Mouse (Mus musculus) frontal cortex, postnatal 25 days (tissue): ENCODE results near the gene C730034F03Rik.
A peak's percentile ranks its signal among the peaks of the same experiment; 100 is the strongest.
"Not testable (repeated sequence)": the region's sequence is repeated elsewhere in the genome, so short reads cannot be mapped to it uniquely, and the experiment has no call there.

Experiments used
- DNase-seq, 2 experiments: peaks; one replicate each; pipeline ENCODE4 v3.0.0; 2022; ENCODE audit warnings: low spot score in 2 of 2

C730034F03Rik gene

DNA sequence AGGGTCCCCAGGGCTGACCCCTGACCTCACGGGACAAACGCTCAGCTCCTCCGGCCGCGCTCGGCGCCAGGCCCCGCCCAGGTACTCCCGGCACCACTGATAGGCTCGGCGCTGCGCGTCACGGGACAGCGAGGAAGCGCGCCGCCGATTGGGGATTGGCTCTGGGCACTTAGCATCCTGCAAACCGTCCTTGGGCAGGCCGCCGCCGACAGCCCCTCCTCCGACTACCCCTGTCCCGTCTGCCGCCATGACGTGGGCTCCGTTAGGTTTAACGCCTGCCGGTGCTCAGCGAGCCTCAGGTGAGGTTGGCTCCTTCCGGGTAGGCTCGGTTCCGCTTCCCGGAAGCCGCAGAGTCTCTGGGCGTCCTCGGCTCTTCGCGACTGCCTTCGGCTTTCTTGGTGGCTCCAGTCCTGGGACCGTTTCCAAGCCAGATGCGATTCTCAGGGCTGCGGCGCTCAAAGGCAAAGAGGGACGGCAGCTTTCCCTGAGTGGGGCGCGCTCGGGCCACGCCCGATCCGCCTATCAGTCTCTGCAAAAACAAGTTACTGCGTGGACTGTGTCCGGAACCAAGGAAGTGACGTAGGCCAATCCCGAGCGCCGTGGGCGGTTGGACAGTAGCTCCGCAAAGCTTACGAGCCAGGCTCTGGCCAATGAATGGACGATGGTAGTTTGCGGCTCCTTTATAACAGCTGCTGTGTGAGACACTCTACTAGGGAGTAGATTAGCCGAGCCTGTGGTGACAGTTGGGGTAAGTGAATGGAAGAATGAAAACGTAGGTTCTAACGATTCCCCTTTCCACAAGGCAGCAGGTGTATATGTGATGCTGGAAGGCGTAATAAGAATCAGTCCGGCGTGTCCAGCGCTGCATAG lies at the start of gene C730034F03Rik, which contains the start of the genes Gm44502 and Chkb:
Gene C730034F03Rik, plus strand, starts transcription at position 238 of the 870 bp plus-strand sequence.
Gene Gm44502, minus strand, starts transcription at position 345 of the 870 bp plus-strand sequence.
Gene Chkb, minus strand, starts transcription at position 557 of the 870 bp plus-strand sequence.
- peak; percentile 85 to 92 for DNase-seq

DNA sequence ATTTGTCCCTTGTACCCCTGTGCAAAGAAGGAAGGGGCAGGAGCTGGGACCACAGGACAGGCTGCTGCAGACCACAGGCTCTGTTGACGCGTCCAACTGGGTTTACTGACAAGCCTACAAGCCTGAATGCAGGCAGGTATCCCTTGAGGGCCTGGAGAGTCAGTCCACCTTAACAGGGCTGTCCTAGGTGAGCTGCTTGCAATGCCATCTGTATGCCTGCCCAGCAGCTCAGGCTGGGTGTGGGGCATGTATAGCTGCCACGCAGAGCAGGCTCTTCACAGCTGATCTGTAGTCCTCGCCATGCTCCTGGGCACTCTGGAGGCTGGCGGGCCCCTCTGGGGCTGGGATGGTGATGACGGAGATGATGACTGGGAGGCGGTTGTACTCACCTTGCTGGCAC lies 44.8 kb upstream of the C730034F03Rik start, which contains the start of gene Klhdc7b:
Gene Klhdc7b, plus strand, starts transcription at position 301 of the 400 bp plus-strand sequence.
- no peak for DNase-seq

DNA sequence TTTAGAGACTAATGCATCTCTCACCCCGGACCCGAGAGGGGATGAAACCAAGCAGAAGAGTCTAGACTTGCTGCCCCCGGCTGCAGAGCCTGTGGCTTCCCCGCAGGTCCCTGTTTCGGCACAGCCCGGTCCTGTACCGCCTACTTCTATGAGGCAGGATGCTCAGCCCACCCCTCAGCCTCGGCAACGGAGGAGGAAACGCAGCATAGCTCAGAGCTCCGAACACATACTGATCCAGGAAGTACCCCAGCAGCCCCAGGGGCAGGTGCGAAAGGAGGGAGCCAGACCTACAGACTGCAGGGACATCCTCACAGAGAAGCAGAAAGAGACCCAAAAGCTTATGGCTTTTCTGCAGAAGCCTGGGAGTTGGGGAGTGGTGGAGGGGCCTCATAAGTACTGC lies 42.3 kb upstream of the C730034F03Rik start:
- DNase-seq = no peak

DNA sequence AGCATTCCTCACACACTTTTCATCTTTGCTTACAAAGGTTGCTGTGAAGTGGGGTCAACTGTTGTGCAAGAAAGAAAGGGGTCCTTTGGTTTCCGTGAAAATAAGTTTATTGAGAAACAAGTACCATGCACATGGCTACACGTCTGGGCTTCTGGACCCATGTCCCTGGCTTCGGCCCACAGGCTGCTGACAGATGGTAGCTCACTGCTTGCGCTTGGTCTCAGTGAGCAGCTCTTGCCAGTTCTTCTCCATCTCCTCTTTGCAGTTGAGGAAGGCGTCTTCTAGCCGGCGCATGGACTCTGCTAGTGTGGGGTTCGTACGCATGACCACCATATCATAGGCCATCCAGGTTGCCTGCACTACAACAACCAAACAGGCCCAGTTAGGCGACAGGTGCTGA lies 39.3 kb upstream of the C730034F03Rik start:
- DNase-seq = no peak

DNA sequence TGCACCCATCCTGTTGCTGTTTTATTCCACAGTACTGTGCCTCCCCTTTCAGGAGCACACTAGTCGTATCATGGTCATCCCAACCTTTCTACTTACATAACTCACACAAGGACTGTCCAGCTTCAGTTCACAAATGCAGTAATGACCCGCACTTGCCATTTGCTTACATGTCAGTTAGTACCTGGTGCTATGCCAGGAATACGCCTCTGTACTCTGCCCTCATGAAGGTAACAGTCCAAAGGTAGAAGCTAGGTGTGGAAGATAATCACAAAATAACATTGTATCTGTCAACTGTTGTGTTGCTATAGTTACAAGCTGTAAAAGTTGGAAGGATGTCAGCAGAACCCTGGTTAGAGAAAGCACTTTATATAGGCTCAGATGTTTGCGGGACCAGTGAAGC lies 32.5 kb upstream of the C730034F03Rik start:
- no peak for DNase-seq

DNA sequence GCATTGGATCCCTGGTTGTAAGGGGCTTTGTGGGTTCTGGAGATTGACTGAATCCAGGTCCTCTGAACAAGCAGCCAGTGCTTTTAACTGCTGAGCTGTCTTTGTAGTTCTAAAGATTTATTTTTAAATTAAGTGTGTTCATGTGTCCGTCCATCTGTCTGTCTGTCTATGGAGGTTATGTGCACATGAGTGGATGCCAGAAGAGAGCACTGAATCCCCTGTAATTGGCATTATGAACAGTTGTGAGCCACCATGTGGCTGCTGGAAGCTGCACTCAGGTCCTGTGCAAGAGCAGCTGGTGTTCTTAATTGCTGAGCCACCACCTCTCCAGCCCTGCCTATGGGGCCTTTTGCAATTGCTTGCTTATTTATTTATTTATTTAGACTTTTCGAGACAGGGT lies 31.2 kb upstream of the C730034F03Rik start:
- DNase-seq = no peak

DNA sequence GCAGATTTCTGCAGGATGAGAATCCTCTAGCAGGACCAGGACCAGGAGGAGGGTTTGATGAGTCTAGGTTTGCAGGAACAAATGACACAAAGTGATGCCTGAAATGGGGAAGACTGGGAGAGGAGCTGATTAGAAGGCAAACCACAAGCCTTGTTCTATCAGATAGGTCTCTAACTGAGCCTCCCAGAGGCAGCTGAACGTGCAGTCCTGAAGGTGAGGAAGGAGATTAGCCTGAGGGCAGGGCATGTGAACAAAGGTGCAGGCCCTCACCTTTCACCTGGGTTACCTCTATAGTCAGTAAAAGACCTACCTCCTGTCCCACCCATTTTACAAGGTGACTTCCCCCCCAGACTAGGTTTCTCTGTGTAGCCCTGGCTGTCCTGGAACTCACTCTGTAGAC lies 29.7 kb upstream of the C730034F03Rik start:
- DNase-seq = no peak

DNA sequence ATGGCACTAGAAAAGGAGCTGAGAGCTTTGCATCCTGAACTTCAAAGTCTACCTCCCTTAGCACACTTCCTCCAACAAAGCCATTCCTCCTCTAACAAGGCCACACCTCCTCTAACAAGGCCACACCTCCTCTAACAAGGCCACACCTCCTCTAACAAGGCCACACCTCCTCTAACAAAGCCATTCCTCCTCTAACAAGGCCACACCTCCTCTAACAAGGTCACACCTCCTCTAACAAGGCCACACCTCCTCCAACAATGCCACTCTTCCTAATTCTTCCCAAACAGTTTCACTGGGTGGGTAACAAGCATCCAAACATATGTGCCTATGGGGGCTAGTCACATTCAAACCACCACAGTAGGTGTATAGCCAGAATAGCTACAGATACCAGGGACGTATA lies 26.9 kb upstream of the C730034F03Rik start:
- DNase-seq = no peak

DNA sequence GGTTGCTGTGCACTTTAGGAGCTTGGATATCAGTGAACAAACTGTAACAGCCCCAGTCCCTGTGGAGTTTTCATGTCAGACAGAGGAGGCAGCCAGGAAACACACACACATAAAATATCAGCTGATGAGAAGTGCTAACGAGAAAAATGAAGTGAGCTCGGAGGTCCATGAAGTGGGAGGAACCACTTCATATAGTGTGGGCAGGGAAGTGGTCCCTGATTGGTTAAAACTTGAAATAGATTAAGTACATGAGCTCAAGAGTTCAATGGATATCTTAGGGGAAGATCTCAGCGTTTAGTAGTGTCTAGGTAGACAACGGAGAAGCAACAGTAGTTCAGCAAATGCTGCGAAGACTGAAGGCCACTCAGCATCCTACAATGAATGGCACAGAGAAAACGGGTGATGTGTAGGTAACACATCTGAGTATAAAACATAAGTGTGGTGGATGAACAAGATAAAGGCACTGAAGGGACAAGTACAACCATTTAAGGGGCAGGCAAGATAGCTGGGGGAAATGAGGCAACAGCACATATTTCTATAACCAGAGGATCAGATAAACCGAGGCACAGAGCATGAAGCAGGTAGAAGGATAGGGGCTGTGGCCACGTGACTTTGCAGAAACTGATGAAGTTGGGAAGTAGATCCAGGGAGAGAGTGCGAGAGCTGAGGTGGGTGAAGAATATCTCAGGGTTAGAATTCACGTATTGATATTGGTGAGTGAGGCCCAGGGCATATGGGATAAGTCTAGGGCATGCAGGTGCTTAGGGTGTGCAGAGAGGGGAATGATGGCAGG lies 24.4 kb upstream of the C730034F03Rik start:
- DNase-seq = no peak

DNA sequence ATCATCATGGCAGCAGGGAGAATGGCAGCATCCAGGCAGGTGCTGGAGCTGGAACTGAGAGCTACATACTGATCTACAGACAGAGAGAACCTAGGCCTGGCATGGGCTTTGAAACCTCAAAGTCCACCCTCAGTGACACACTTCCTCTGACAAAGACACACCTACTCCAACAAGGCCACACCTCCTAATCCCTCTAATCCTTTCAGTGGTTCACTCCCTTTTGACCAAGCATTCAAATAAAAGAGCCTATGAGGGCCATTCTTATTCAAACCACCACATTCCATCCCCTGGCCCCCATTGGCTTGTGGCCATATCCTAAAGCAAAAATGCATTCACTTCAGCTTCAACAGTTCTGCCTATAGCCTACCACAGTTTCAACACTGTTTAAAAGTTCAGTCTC lies 22.7 kb upstream of the C730034F03Rik start:
- no peak for DNase-seq

DNA sequence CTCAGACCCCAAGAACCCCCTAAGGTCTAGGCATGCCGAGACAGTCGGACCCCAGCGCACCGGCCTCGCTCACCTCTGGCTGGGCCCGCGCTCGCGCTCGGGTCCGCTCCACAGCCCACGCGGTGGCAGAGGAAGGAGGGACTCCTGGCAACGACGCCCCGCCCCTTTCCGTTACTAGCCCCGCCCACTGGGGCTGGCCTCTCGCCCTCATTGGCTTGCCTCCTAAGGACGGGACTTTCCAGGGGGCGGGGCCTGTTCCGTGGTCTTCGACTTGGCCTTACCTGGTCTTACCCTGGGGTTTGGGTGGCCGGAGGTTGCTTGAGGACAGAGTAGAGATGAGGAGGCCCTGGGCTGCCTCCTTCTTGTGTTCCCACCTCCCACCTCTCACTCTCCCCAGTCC lies 19.3 kb upstream of the C730034F03Rik start, which contains the start of gene Syce3:
Gene Syce3, minus strand, starts transcription at position 386 of the 400 bp plus-strand sequence.
- DNase-seq = no peak

DNA sequence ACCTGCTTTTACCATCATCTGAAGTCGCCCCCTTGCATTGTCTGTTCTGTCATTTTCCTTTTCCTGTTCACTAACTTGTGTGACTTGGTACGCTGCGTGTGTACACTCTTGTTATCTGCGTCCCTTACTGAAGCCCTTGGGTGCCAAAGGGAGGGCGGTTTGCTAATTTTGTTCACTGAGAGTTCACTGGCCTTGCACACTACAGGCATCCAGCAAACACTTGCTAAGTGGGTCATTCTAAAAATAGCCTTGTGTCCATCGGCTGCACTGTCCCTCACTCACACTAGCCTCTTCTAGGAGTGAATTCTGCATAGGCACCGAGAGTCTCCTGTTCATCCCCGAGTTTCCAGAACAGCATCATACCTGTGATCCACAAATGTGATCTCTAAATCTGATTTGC lies 14.1 kb upstream of the C730034F03Rik start:
- DNase-seq = no peak

DNA sequence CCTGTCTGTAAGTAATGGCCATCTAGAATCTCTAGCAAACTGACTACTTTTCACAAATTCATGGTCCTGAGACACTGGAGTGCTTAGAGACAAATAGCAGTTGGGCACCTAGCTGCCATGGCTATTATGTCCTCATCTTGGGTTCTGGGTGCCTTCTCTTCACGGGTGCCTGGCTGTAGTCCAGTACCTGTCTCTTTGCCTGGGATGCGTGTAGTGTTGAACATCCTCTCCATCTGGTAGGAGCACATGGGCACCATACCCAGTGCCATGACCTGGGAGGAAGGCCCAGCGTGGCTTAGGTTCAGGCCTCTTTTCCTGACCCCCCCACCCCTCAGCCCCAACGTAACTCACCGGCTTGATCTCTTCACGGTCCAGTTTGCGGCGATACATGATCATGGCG lies 7.5 kb upstream of the C730034F03Rik start:
- DNase-seq = no peak

DNA sequence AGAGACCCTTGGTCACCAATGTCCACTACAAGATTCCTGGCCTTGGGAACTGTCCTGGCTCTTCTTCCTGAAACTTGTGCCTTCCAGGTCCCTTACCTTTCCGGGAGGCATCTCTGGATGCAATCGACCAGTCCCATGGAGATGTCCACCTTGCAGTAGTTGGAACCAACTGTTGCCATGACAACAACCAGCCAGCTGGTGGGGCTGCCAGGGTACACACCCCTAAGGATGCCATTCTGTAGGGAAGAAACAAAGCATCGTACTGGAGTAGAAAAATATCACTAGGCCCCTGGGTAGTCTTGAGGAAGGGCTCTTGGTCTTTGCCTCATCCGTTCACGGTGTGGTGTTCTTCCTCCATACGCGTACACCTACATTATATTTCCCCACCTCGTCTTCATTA lies 4.8 kb upstream of the C730034F03Rik start:
- no peak for DNase-seq

DNA sequence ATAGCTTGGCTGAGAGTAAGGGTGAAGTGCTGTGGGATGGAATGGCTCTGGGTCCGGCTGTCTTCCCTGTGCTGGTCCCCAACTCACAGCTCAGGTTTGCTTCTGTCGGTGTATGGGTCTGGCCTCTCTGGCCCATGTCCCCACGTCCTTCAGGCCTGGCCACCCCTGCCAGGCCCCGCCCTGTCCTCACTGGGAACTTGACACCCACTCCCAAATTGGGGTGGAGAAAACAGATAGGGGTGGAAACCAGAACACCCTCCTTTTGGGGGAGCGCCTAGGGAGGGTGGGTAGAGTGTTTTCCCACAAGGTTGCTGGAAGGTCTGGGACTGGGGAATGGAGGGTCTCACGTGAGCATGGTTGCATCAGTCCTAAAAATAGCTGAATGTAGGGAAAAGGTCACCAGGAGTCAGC lies 3.7 kb upstream of the C730034F03Rik start, which contains the start of gene Cpt1b:
Gene Cpt1b, minus strand, starts transcription at position 153 of the 411 bp plus-strand sequence.
- DNase-seq = no peak

DNA sequence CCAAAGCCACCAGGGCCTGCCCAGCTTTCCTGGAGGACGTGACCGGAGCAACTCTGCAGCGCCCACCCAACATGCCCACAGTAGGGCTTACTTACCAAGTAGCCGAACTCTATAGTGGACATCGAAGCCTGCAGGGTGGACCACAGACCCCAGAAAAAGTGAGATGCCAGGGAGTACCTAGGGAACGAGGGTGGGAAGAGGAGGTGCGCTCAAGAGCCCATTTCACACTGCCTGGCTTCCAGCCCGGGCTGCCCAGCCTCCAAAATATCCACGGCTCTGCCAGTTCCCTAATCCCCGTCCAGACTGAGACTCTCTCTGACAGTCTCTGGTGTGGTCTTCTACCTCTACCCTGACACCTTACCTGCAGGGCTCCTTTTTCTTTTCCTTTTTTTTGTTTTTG lies 2.7 kb upstream of the C730034F03Rik start:
- no peak for DNase-seq

DNA sequence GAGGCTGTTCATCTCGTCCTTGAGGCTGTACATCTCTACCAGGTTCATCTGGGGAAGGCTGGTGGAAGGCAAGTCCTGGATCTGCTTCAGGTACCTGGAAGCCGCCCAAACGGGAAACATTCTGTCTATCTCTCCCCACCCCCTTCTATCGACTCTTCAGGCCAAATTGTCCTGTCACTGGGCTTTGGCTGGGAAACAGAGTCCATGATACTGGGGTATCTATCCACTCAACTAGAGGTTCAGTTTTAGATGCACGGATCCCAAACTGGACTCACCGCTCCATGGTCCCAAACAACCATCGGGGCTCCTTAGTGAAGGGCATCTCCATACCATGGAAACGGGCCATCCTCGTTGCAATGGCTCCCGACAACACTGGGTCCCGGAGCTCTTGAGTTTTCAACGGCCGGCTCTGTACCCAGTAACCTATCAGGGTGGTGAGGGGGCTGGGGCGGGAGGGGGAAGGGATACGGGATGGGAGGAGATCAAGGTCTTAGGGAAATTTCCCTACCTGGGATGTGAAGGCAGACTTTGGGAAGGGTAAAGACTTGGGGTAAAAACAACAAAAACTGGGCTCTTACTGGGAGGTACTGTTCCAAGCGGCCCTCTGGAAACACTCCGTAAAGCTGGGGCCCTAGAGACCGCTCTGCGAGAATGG lies 1.1 kb upstream of the C730034F03Rik start:
- DNase-seq = no peak

DNA sequence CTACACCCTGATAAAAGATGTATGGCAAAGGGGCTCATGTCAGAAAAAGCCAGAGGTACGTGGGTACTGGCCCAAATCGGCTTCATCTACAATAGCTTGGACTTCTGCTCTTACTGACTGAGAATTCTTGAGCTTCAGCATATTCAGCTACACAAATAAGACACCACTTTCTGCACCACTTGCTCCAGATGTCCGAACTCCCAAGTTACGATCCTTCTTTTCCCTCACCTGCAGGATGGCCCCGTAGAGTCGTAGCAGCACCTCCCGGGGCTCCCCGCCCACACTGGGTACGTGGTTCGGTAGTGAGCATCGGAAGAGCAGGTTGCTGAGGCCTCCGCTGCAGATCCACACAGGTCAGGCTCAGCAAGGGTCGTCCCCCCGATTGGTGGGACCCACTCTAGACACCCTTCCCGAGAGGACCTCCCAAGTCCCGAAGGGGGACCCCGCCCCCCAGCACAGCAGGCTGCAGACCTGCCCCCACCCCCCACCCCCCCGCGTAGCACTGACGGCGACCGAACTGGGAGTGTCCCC lies 503 bp upstream of the C730034F03Rik start:
- DNase-seq = no peak

DNA sequence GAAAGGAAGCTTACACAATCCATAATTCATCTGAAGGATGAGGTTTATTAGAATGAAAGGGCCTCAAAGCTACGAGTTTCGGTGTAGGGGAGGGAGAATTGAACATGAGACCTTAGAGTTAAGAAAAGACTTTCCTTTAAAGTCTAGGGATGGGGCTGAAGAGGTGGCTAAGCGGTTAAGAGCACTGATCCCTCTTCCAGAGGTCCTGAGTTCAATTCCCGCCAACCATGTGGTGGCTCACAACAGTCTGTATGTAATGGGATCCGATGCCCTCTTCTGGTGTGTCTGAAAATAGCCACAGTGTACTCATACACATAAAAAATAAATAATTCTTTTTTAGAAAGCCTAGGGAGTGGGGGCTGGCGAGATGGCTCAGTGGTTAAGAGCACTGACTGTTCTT lies 952 bp downstream of the C730034F03Rik start:
- DNase-seq = no peak

DNA sequence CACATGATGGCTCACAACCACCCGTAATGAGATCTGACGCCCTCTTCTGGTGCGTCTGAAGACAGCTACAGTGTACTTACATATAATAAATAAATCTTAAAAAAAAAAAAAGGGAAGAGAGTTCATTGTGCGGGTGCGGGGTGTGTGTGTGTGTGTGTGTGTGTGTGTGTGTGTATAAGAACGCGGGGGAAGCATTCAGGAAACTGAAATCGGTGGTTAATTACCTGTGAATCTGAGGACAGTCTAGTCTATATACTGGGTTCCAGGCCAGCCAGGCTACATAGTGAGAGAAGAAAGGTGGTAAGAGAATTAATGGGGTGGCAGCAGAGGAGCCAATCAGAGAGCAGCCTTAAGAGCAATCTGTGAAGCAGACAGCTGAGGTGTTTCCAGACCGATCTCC lies 1.4 kb downstream of the C730034F03Rik start:
- not testable (repeated sequence) for DNase-seq

DNA sequence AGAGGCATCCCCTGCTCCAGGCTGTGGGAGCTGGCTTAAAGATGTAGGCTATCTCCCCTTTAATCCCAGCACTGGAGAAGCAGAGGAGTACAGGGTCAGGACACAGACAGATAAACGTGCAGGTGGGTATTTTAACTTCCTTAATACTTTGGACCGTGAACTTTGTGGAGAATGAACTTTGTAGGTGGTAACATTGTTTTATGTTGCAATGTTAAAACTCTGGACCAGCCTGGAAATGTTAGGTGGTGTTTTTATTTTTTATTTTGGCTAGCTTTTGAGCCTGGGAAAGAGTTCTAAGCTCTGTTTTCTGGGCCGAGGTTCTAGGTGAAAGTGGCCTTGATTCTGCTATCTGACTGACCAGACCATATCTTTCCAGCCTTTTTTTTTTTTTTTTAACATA lies 1.9 kb downstream of the C730034F03Rik start:
- DNase-seq = no peak

DNA sequence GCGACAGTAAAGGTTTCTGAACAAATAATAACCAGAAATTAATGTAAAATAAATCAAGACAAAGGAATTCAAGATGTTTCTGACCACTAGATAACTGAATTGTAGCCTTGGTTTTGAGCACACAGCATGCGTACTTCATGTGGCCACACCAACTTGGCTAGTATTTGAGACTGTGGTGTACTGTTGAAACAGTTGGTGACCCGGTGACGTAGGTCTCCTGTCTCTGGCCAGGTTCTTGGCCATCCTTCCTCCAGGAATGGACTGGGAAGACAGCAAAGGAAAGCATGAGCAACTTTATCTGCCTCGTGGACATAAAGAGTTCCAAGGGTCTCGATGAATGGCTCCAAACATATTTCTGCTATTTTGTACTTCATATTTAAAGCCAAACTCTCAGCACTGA lies 2.4 kb downstream of the C730034F03Rik start:
- DNase-seq = no peak
